34 mouse cellular contexts compared by ENCODE assay signal in the genomic region with DNA sequence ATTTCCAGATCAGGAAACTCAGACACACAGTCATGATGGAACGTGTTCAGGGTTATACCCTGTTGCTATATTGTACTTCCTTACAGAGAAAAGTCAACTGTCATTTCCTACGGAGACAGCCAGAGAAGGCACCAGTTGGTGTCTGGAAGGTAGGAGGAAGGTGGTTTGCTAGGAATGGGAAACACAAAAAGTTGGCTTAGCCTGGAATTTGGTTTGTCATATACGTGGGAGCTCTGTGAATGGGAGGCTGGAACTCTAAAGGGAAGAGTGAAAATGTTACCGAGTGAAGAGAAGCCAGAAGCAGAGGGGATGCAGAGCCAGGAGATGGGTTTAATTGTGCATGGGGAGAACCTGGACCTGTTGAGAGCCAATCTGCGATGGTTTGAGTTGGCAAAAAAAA. TPM values are rescaled to one million over a fixed set of nuclear protein-coding genes. Genes with fewer than 3 reads are reported as not detected.
"Had no signal": no experiment of that assay in that cellular context is flagged by ENCODE, and none has a peak within 500 bp of the region (broad histone marks: within the 10 kb centered on the region; RNA-seq: fewer than 3 reads in every experiment).

No protein-coding gene starts in this region.

- H3K36me3 ChIP-seq: embryonic facial prominence, embryonic 10.5 days; embryonic facial prominence, embryonic 12.5 days; embryonic facial prominence, embryonic 13.5 days; embryonic facial prominence, embryonic 15.5 days; forebrain, embryonic 10.5 days; forebrain, embryonic 12.5 days; forebrain, embryonic 15.5 days had no signal

- H3K27ac ChIP-seq: embryonic facial prominence, embryonic 10.5 days; embryonic facial prominence, embryonic 12.5 days; embryonic facial prominence, embryonic 13.5 days; embryonic facial prominence, embryonic 15.5 days; forebrain, embryonic 10.5 days; forebrain, embryonic 12.5 days; forebrain, embryonic 13.5 days; forebrain, embryonic 15.5 days; gastrocnemius, adult 2 months; heart, adult 2 months had no signal

- H3K9me3 ChIP-seq: embryonic facial prominence, embryonic 10.5 days; embryonic facial prominence, embryonic 12.5 days; embryonic facial prominence, embryonic 13.5 days; embryonic facial prominence, embryonic 15.5 days; forebrain, embryonic 10.5 days; forebrain, embryonic 12.5 days; forebrain, embryonic 13.5 days; forebrain, embryonic 15.5 days had no signal

- DNase-seq: cerebellum, adult 8-10 months; cerebellum, adult 9-10 months; cerebellum, adult 9-11 months; cerebellum, postnatal 10 days; cerebellum, postnatal 14 days; cerebellum, postnatal 25 days; cerebellum, postnatal 36 days; embryo, embryonic 11 days; forebrain, postnatal 0 days; gastrocnemius, adult 2 months; gastrocnemius, postnatal 10 days; gastrocnemius, postnatal 14 days; gastrocnemius, postnatal 25 days; gastrocnemius, postnatal 36 days; heart, adult 11 months; heart, adult 18-20 months; heart, adult 2 months had no signal

- H3K4me3 ChIP-seq: embryonic facial prominence, embryonic 10.5 days; embryonic facial prominence, embryonic 12.5 days; embryonic facial prominence, embryonic 13.5 days; embryonic facial prominence, embryonic 15.5 days; erythroblast, embryonic 14.5 days; forebrain, embryonic 10.5 days; forebrain, embryonic 12.5 days; forebrain, embryonic 13.5 days; forebrain, embryonic 15.5 days; gastrocnemius, adult 2 months; heart, adult 2 months had no signal

- ATAC-seq: forebrain, embryonic 13.5 days; forebrain, embryonic 14.5 days; forebrain, embryonic 15.5 days; forebrain, embryonic 16.5 days; forebrain, postnatal 0 days had no signal

- H3K27me3 ChIP-seq: embryonic facial prominence, embryonic 15.5 days had no signal

RNA-seq across cellular contexts. Expression of a gene that starts 4.3 kb away (rescaled TPM):
- polyA plus RNA-seq: erythroblast, embryonic 14.5 days had no signal

RNA-seq across cellular contexts. Expression of a gene that starts 14.0 kb away (rescaled TPM):
- polyA plus RNA-seq: cortical plate, adult 2 months; erythroblast, embryonic 14.5 days had no signal

RNA-seq across cellular contexts. Expression of a gene that starts 23.7 kb away (rescaled TPM):
- polyA plus RNA-seq: cortical plate, adult 2 months; embryonic facial prominence, embryonic 10.5 days; embryonic facial prominence, embryonic 11.5 days; embryonic facial prominence, embryonic 12.5 days; embryonic facial prominence, embryonic 13.5 days; embryonic facial prominence, embryonic 14.5 days; embryonic facial prominence, embryonic 15.5 days; erythroblast, embryonic 14.5 days; forebrain, embryonic 10.5 days; forebrain, embryonic 11.5 days; forebrain, embryonic 12.5 days; forebrain, embryonic 13.5 days; forebrain, embryonic 14.5 days; forebrain, embryonic 15.5 days; forebrain, embryonic 16.5 days; forebrain, postnatal 0 days; frontal cortex, adult 2 months; heart, embryonic 11.5 days had no signal
